Mouse (Mus musculus) neural tube, embryonic 13.5 days (tissue): Measurements from ENCODE around the gene Ctnna2. TPM values are rescaled to one million over a fixed set of nuclear protein-coding genes. Genes with fewer than 3 reads are reported as not detected.

Experiments used
- ATAC-seq: fragments of 200-750 bp; cut with Nextera tagmentation; 2 replicates; pipeline ENCODE4 v1.8.0; 2017; ENCODE audit warnings: low read depth, mild to moderate bottlenecking, moderate TSS enrichment, moderate library complexity
- H3K27ac ChIP-seq: fragments of 300-500 bp; sonication (generic); replicated peaks from 2 replicates; pipeline ENCODE4 v1.5.1; 2015; ENCODE audit warnings: moderate library complexity, mild to moderate bottlenecking, inconsistent platforms
- H3K27me3 ChIP-seq: fragments of 300-500 bp; sonication (generic); 2 replicates; pipeline ENCODE4 v1.6.1; 2015; ENCODE audit warnings: mild to moderate bottlenecking, inconsistent platforms
- H3K36me3 ChIP-seq: fragments of 300-500 bp; sonication (generic); 2 replicates; pipeline ENCODE4 v1.6.1; 2015; ENCODE audit warnings: mild to moderate bottlenecking, inconsistent platforms
- H3K4me1 ChIP-seq: fragments of 300-500 bp; sonication (generic); replicated peaks from 2 replicates; pipeline ENCODE4 v1.6.1; 2015; ENCODE audit warnings: inconsistent platforms
- H3K4me2 ChIP-seq: fragments of 300-500 bp; sonication (generic); 2 replicates; pipeline ENCODE4 v1.6.1; 2015; ENCODE audit warnings: inconsistent platforms, mild to moderate bottlenecking, moderate library complexity
- H3K4me3 ChIP-seq: fragments of 300-500 bp; sonication (generic); 2 replicates; pipeline ENCODE4 v1.5.1; 2015; ENCODE audit warnings: mild to moderate bottlenecking, inconsistent platforms
- H3K9ac ChIP-seq: fragments of 300-500 bp; sonication (generic); 2 replicates; pipeline ENCODE4 v1.6.1; 2015; ENCODE audit warnings: moderate library complexity, mild to moderate bottlenecking, inconsistent platforms
- H3K9me3 ChIP-seq: fragments of 300-500 bp; sonication (generic); 2 replicates; pipeline ENCODE4 v1.6.1; 2016; ENCODE audit warnings: inconsistent platforms
- WGBS: fragments of 180-500 bp; shearing (Covaris S2); methylation state at CpG from one replicate; pipeline ENCODE4 v1.1.7; 2015; 5-methylcytosine and 5-hydroxymethylcytosine counted together
- polyA plus RNA-seq: library from polyadenylated mRNA; unstranded; fragments of >200 nt; fragmentation: Nextera tagmentation; extraction: Ambion mirVana; gene quantifications from 2 replicates; pipeline ENCODE4 v1.2.1, GENCODE M21; 2015

The Ctnna2 gene
- polyA plus RNA-seq, 1 experiment from 2014 or later: 115 TPM

DNA sequence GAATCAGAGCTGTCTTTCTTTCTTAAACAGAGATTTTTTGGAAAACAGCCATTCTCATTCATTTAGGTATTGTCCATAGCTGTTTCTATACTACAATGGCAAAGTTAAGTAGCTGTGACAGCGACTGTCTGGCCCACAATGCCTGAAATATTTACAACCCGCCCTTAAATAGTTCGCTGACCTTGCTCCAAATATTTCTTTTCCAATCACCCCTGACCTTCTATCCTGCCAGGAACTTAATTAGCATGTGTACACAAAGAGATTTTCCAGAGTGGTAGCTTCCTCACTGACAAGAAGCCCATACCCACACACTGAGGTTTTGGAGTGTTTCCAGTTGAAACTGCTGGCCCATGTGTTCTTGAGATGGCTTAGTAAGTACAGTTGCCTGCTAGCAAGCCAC is 928.8 kb downstream of the Ctnna2 start:
- no peaks in the 10 kb centered on the region for H3K27me3 ChIP-seq
- H3K9ac ChIP-seq: no peak overlapping the region
- H3K4me3 ChIP-seq: no peak overlapping the region
- peak; percentile 91 for ATAC-seq
- no peaks in the 10 kb centered on the region for H3K9me3 ChIP-seq
- WGBS: 11% methylated on average over 3 of the region's 3 CpGs
- peaks cover 19% of the 10 kb centered on the region for H3K4me1 ChIP-seq
- no peak overlapping the region for H3K27ac ChIP-seq
- H3K4me2 ChIP-seq: no peak overlapping the region
- H3K36me3 ChIP-seq: no peaks in the 10 kb centered on the region

DNA sequence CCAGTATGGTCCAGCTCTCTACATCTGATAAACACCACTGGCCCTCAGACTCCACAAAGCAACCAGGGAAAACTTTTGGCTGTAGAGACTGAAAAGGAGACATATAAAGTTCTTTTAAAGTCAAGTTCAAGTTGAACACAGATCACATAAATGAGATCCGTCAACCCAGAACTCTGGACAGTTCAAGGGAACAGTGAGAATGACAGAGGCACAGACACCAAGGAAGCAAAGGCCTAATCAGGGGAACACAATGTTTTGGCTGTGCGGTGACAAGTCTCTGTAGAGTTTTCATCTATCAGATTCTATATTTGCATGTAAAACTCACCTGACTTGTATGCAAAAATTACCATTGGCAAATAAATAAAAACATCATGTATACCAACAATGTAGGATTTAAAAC is 929.3 kb downstream of the Ctnna2 start:
- H3K4me3 ChIP-seq: no peak overlapping the region

DNA sequence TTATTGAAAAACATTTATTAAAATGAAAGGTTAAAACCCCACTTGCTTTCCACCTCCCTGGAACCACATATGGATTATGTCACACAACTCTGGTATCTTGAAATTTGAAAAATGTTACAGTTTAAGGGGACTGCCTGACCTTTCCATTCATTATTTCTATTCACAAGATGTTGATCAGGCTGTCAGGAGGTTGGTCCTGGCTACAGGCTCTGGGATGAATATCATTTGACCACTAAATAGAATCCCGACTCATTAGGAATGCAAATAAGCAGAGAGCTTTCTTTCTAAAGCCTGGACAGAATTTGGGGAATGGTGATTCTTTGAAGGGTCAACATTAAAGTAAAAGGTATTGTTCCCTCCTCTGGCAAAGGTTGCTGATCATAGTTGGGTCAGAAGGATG is 931.9 kb downstream of the Ctnna2 start:
- no peak overlapping the region for H3K4me2 ChIP-seq
- 44% methylated on average over 1 of the region's 1 CpGs for WGBS
- no peaks in the 10 kb centered on the region for H3K9me3 ChIP-seq
- H3K4me3 ChIP-seq: no peak overlapping the region
- no peaks in the 10 kb centered on the region for H3K36me3 ChIP-seq
- no peak overlapping the region for H3K27ac ChIP-seq
- peaks cover 19% of the 10 kb centered on the region for H3K4me1 ChIP-seq
- no peak for ATAC-seq
- H3K27me3 ChIP-seq: no peaks in the 10 kb centered on the region
- no peak overlapping the region for H3K9ac ChIP-seq

More for the DNA sequence above, 929.3 kb downstream of the Ctnna2 start:
- peak; percentile 44 for ATAC-seq
- Histone ChIP-seq H3K36me3 (no peaks in the 10 kb centered on the region), H3K27ac (0 out of 2 replicates have a peak overlapping the region, but pooled peaks have one; percentile 9), H3K9me3 (no peaks in the 10 kb centered on the region), H3K4me1 (peaks cover 19% of the 10 kb centered on the region), H3K9ac (no peak overlapping the region), H3K27me3 (no peaks in the 10 kb centered on the region), H3K4me2 (no peak overlapping the region)
- WGBS: 29% methylated on average over 2 of the region's 2 CpGs

DNA sequence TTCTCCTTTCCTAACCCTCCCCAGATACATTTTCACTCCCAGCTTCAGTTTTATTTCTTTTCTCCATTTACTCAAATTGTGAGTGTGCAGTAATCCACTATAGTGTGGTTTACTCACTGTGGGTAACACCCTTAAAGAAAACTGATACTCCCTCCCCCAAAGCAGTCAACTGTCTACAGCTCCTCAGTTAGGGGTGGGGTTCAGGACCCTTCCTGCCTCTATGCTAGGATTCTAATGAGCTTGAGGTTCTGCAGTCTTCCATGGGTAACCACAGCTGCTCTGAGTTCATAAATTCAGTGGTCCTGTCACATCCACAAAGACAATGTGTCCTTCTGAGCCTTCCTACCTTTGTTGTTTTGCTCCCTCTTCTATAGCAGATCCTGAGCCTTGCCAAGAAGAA is 954.4 kb downstream of the Ctnna2 start:
- no peaks in the 10 kb centered on the region for H3K36me3 ChIP-seq
- H3K4me3 ChIP-seq: no peak overlapping the region
- no peaks in the 10 kb centered on the region for H3K27me3 ChIP-seq
- no peak overlapping the region for H3K4me2 ChIP-seq
- no peaks in the 10 kb centered on the region for H3K4me1 ChIP-seq
- no peak for ATAC-seq
- no peaks in the 10 kb centered on the region for H3K9me3 ChIP-seq
- no peak overlapping the region for H3K27ac ChIP-seq
- H3K9ac ChIP-seq: no peak overlapping the region

DNA sequence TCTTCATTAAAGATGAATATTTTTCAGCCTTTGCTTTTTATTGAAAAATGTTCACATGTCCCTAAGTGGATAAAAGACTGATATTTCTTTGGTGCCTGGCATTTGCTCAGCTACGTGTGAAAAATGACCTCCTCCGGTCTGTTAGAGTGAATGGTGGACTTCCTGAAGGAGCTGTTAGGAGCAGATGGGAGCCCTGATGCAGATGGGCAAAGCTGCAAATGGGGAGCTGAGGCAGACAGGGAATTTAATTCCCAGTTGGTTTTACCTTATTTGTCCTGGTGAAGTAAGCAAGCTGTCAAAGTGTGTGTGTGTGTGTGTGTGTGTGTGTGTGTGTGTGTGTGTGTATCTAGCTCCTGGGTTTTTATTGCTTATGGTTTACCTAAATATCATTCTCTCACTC is 966.3 kb downstream of the Ctnna2 start:
- Histone ChIP-seq H3K9ac (no peak overlapping the region), H3K4me3 (no peak overlapping the region), H3K9me3 (no peaks in the 10 kb centered on the region), H3K27me3 (no peaks in the 10 kb centered on the region), H3K4me1 (no peaks in the 10 kb centered on the region), H3K4me2 (no peak overlapping the region), H3K27ac (no peak overlapping the region), H3K36me3 (no peaks in the 10 kb centered on the region)
- no peak for ATAC-seq
- 71% methylated on average over 2 of the region's 2 CpGs for WGBS

DNA sequence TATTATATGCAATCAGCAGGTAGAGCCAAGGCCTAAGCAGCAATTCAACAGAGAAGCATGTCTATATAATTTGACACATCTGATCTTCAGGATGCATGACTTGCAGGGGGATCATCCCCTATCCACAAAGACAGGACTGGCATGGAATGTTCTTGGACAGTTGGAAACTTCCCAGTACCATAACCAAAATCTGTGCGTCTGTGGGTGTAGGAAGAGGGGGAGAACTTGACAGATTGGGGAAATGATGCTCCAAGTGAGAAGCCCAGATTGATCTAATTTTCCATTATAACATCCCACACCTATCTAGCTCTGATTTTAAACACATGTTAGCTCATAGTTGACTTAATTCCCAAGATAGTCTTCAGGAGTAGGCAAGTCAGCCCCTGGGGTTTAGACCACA is 968.5 kb downstream of the Ctnna2 start:
- Histone ChIP-seq H3K4me2 (no peak overlapping the region), H3K36me3 (no peaks in the 10 kb centered on the region), H3K4me1 (no peaks in the 10 kb centered on the region), H3K9ac (no peak overlapping the region), H3K9me3 (no peaks in the 10 kb centered on the region), H3K27ac (no peak overlapping the region), H3K4me3 (no peak overlapping the region), H3K27me3 (no peaks in the 10 kb centered on the region)
- ATAC-seq: no peak
- WGBS: 100% methylated on average over 1 of the region's 1 CpGs

DNA sequence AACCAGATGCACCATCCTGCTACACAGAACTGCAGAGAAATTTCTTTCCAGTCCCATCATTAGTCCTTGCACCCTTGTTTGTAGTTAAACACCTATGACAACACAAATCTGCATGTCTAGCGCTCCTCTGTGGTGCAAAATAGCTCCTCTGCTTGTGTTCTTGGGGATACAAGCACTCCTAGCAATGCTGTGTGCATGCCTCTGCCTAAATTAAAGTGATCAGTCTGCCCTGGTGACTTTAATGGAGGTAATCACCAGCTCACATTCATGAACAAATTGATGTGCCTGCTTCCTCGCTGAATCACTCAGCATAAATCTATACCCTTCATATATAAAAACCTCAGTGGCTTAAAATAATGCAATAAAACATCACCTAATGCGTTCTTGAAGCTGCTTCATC is 987.4 kb downstream of the Ctnna2 start:
- WGBS: 45% methylated on average over 3 of the region's 3 CpGs
- H3K9me3 ChIP-seq: no peaks in the 10 kb centered on the region
- no peak overlapping the region for H3K4me2 ChIP-seq
- H3K27me3 ChIP-seq: no peaks in the 10 kb centered on the region
- no peaks in the 10 kb centered on the region for H3K36me3 ChIP-seq
- ATAC-seq: peak; percentile 80
- H3K9ac ChIP-seq: no peak overlapping the region
- 0 out of 2 replicates have a peak, but pooled peaks cover 7% of the 10 kb centered on the region for H3K4me1 ChIP-seq
- peak overlapping the region; percentile 64 for H3K27ac ChIP-seq
- no peak overlapping the region for H3K4me3 ChIP-seq

DNA sequence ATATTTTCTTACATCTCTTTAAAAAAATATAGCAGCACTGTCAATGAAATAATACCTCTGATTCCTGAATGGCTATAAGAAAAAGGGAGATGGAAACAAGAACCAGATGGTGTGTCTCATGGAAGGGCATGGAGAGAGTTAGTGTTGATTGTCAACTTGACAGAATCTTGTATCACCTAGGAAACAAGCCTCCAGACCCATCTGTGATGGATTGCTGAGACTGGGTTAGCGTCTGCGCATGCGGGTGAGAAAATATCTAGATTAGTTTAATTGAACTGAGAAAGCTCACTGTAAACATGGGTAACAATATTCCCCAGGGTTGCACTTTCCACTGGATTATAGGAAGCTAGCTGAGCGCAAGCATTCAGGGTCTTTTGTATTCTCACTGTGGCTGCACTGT is 994.7 kb downstream of the Ctnna2 start:
- no peak overlapping the region for H3K4me2 ChIP-seq
- 71% methylated on average over 4 of the region's 4 CpGs for WGBS
- H3K9me3 ChIP-seq: no peaks in the 10 kb centered on the region
- H3K9ac ChIP-seq: no peak overlapping the region
- H3K27ac ChIP-seq: no peak overlapping the region
- H3K36me3 ChIP-seq: 0 out of 2 replicates have a peak, but pooled peaks cover 4% of the 10 kb centered on the region
- ATAC-seq: no peak
- no peaks in the 10 kb centered on the region for H3K27me3 ChIP-seq
- H3K4me3 ChIP-seq: no peak overlapping the region
- H3K4me1 ChIP-seq: no peaks in the 10 kb centered on the region

DNA sequence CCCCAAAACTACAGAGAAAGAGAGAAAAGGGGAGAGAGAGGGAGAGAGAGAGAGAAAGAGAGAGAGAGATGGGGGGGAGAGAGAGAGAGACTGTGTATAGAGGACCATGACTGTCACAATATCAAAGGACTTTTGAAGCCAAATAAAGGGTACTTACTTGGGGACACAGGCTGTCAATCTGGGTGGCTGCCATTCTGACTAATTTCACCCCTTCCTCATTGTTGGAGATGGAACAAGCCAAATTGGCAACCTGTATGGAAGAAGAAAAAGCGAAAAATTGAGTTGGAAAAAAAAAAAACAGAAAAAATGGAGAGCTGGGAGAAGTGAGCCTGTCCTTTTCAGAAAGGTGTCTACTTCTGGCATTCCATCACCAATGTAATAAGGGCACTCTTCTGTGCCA is 997.8 kb downstream of the Ctnna2 start:
- H3K27me3 ChIP-seq: no peaks in the 10 kb centered on the region
- ATAC-seq: no peak
- H3K27ac ChIP-seq: no peak overlapping the region
- H3K9me3 ChIP-seq: no peaks in the 10 kb centered on the region
- peaks cover 6% of the 10 kb centered on the region for H3K4me1 ChIP-seq
- no peak overlapping the region for H3K9ac ChIP-seq
- 96% methylated on average over 1 of the region's 1 CpGs for WGBS
- H3K36me3 ChIP-seq: 0 out of 2 replicates have a peak, but pooled peaks cover 4% of the 10 kb centered on the region
- H3K4me3 ChIP-seq: no peak overlapping the region
- no peak overlapping the region for H3K4me2 ChIP-seq

DNA sequence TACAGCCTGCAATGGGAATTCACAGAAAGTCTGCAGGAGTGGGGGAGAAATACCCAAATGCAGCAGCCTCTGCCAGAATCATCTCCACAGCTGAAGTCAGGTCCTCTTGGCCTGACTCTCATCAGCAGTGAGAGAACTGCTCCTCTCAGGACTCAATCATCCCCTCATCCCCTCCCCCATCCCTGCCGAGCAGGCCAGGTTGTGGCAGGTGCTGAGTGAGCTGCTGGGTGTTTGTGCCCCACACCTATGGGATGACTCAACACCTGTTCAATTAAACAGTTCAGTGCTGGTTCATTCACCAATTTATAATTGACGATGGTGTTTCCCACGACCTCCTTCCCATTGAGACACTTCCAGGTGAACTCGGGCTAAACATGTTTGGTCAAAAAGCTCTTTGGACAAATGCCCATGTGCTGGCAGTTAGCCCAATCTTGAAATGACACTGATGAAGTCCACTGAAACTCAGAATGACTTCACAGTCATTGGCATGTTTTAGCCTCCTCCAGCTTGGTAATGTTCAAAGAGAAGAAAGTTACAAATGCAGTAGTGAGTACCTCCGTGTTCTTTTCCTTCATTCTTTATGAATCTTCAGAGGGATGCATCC is 1000.1 kb downstream of the Ctnna2 start:
- Histone ChIP-seq H3K4me2 (no peak overlapping the region), H3K27me3 (no peaks in the 10 kb centered on the region), H3K27ac (no peak overlapping the region), H3K4me1 (peaks cover 6% of the 10 kb centered on the region), H3K9ac (no peak overlapping the region), H3K4me3 (no peak overlapping the region), H3K9me3 (no peaks in the 10 kb centered on the region), H3K36me3 (0 out of 2 replicates have a peak, but pooled peaks cover 4% of the 10 kb centered on the region)
- ATAC-seq: no peak
- 78% methylated on average over 5 of the region's 5 CpGs for WGBS

DNA sequence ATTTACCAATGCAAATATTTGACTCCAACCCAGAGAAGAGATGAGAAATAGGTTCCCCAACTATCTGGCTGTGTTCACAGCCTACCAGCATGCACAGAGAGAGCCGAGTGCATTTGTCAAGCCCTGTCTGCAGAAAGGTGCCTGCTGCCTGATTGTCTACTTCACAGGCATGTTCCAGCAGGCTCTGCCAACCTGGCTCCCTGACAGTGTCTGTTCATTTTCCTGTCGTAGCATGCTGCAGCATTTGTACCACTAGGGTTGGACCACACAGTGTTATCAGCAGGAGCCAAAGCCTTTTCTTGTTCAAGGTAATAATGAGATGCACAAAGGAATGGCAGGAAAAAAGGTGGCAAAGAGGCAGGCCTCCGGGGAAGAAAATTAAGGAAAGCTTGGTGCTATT is 1001.7 kb downstream of the Ctnna2 start:
- Histone ChIP-seq H3K4me3 (no peak overlapping the region), H3K27me3 (no peaks in the 10 kb centered on the region), H3K36me3 (0 out of 2 replicates have a peak, but pooled peaks cover 4% of the 10 kb centered on the region), H3K4me1 (peaks cover 6% of the 10 kb centered on the region), H3K9me3 (no peaks in the 10 kb centered on the region), H3K4me2 (no peak overlapping the region), H3K27ac (no peak overlapping the region), H3K9ac (no peak overlapping the region)
- 23% methylated on average over 3 of the region's 3 CpGs for WGBS
- ATAC-seq: no peak

DNA sequence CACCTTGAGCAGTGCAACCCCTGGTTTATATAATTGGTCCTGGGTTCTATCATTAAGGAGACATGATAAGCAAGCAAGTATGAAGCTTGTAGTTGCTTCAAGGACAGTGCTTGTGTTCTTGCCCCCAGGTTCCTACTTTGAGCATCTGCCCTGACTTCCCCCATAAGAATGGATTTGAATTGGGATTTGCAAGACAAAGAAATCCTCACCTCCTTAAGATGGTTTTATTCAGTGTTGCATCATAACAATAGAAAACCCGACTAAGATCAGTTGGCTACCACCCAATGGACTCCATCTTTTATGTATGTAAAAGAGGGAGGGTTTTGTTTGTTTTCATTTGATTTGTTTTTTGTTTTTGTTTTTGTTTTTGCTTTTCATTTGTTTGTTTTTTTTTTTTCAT is 1005.2 kb downstream of the Ctnna2 start:
- Histone ChIP-seq H3K9me3 (no peaks in the 10 kb centered on the region), H3K4me1 (peaks cover 6% of the 10 kb centered on the region), H3K27ac (no peak overlapping the region), H3K36me3 (no peaks in the 10 kb centered on the region), H3K4me2 (no peak overlapping the region), H3K4me3 (no peak overlapping the region), H3K27me3 (no peaks in the 10 kb centered on the region), H3K9ac (no peak overlapping the region)
- 69% methylated on average over 1 of the region's 1 CpGs for WGBS
- ATAC-seq: no peak

DNA sequence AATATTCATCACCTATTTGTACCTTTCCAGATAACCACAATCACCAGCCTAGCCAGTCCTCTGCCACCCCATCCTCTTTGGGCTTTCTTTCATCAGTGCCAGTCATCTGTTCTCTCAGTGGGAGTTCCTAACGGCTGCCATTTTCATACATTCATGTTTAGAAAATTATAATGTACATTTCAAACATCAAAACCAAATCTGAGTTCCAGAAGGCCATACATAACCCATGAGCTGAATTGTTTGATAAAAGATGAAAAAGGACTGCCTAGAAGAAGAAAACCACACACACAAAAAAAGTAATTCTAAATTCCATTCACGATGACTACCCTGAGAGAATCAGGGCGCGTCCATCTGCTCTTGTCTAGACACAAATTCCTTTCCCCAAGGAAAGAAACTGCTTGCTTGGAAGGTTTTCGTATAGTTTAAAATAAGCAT is 1014.5 kb downstream of the Ctnna2 start:
- Histone ChIP-seq H3K4me2 (no peak overlapping the region), H3K9ac (no peak overlapping the region), H3K27me3 (no peaks in the 10 kb centered on the region), H3K4me3 (no peak overlapping the region), H3K9me3 (no peaks in the 10 kb centered on the region), H3K4me1 (no peaks in the 10 kb centered on the region), H3K27ac (no peak overlapping the region), H3K36me3 (no peaks in the 10 kb centered on the region)
- 80% methylated on average over 5 of the region's 5 CpGs for WGBS
- no peak for ATAC-seq
